Mouse (Mus musculus) E14TG2a.4 (cell line): ENCODE data around the gene Ear14.
"Not testable (repeated sequence)": the region's sequence is repeated elsewhere in the genome, so short reads cannot be mapped to it uniquely, and the experiment has no call there.

Experiments used
- CTCF ChIP-seq: conservative IDR thresholded peaks from 2 replicates; pipeline ENCODE4 v1.5.1; 2014; ENCODE audit warnings: low read length
- NANOG ChIP-seq: IDR thresholded peaks from 2 replicates; pipeline ENCODE4 v1.6.1; 2014; ENCODE audit warnings: borderline replicate concordance, low read length, mixed read lengths
- POU5F1 ChIP-seq: IDR thresholded peaks from 2 replicates; pipeline ENCODE4 v1.6.1; 2014; ENCODE audit warnings: low read length, borderline replicate concordance

GRCm38 (mm10) chr14:51172095-51172865 is 30.9 kb upstream of the Ear14 start:
- TF ChIP-seq CTCF, result peak; percentile 25
- TF ChIP-seq NANOG, POU5F1: not testable (repeated sequence)
